Mouse (Mus musculus): Measurements from ENCODE around the gene Med24. TPM values are rescaled to one million over a fixed set of nuclear protein-coding genes. Genes with fewer than 3 reads are reported as not detected.
A peak's percentile ranks its signal among the peaks of the same experiment; 100 is the strongest.

Med24 gene
- 10 to 100 TPM; 45.2 to 52.7 TPM for total RNA-seq (2021)

GRCm38 (mm10) chr11:98729119-98729588, at the start of gene Med24:
Gene Med24 (minus strand): TSS chr11:98729435.
- peak; percentile 81 to 83 for DNase-seq
- intact Hi-C loops (cut with DNase I): no loop called here

- no peak for DNase-seq
Observed at GRCm38 (mm10) chr11:98777888-98778287, 48.7 kb upstream of the Med24 start.

DNA sequence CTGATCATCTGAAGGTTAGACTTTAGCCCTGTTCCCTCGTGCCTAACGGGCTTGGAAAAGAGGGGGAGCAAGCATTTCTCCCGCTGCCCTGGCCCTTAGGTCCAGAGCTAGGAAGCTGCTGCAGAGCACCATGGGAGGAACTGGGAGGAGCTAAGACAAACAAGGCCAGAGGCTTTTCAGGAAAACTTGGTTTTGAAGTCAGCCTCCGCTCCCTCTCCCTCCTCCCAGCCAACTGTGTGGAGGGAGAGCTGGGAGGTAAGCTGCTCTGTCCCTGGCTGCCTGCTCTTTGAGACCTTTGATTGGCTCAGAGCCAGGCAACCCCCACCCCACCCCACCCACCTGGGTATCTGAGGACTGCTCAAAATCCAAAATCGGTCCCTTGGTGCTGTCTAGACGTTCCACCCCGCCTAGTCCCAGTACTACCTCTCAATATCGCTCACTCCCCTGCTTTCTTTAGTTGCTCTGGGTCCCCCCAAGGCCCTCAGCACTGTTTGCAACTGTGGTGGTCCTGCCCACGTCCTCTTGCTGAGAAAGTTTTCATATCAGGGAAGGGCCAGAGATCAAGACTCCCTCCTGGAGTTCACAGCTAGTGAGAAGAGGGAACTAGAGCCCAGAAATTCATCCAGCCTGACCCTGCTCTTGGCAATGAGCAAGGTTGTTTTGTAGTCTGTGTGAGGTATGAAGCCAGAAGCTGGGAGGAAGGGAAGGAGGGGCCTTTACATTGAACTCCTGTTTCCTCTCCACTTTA, 47.8 kb upstream of the Med24 start:
- intact Hi-C loops (cut with DNase I): no loop called here
- peak; percentile 75 to 77 for DNase-seq

More at GRCm38 (mm10) chr11:98777888-98778287, 48.7 kb upstream of the Med24 start:
- intact Hi-C loops (cut with DNase I): no loop called here

DNA sequence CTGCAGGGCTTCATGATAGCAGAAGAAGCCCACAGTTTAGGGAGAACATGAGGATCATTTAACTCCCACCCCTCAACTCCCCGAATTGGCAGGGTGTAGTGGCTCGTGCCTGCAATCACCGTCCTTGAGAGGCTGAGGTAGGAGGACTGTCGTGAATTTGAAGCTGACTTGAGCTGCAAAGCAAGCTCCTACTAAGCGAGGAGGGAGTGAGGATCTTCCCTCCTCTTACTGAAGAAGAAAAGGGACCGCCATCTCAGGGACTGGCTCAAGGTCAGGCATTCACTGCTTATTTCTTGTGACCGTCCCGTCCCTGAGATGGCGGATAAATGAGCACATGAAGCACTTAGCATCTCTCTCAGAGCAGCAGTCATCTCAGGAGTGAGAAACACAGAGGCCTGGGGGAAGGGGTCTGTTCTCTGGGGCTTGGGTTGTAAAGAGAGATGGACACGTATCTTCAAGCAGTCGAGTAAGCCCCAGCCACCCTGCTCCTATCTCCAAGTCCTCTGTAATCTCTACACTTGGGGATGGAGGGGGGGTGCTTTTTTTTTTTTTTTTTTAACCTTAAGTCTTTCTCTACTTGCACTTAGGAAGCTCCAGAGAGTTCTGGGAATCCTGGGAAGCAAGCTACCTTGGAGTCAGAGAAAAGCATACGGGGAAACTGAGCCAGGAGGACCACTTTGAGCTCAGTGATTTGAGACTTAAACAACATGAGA, 47.0 kb upstream of the Med24 start:
- intact Hi-C loops (cut with DNase I): no loop called here
- DNase-seq: no peak

GRCm38 (mm10) chr11:98775348-98776051, 46.3 kb upstream of the Med24 start:
- peak; percentile 98 to 99 for DNase-seq
- intact Hi-C loops (cut with DNase I): loop anchor here (1.0 kb wide), 1 partner anchor 8 kb away; no protein-coding TSS in a partner anchor

DNA sequence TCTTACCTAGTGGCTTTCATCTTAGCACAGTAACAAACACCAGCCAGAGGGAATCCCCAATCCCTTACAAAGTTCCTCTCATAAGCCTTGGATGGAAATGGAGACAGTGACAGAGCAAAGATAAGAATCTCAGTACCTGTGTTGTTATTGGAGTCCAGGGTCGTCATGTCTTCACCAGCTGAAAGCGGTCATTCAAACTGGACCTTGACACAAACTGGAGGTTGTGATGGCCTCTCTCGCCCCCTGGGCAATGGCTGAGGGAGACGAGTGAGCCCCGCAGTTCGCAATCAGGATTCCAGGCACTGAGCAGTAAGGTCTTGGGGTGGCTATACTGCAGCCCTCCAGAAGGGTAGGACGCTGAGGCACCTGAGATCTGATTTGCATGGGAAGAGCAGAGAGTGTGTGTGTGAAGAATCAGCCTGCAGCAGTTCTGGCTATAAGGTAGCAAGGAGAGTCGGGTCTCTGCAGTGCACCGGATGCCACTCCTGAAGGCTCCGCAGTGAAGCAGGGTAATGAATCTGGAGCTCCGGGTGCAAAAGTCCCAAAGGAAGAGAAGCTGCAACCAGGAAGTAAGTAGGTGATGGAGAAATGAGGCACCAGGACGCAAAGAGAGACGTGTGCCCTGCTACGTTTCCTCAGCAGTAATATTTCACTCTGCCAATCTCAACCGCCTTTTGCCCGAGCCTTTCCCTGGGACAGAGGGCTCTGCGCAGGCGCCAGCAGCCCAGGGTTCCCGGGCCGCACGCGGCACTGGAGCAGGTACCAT, 45.5 kb upstream of the Med24 start, which contains the start of gene Nr1d1:
TSS of gene Nr1d1 (minus strand) at position 752 of the 766 bp plus-strand sequence.
- intact Hi-C loops (cut with DNase I): loop anchor here (1.0 kb wide), 1 partner anchor 9 kb away; no protein-coding TSS in a partner anchor

GRCm38 (mm10) chr11:98773635-98774295, 44.5 kb upstream of the Med24 start:
- peak; percentile 99 to 100 for DNase-seq
- intact Hi-C loops (cut with DNase I): loop anchor here (2.0 kb wide), 1 partner anchor 13 kb away; no protein-coding TSS in a partner anchor

More for the DNA sequence above, 45.5 kb upstream of the Med24 start, which contains the start of gene Nr1d1:
- DNase-seq: no peak

- intact Hi-C loops (cut with DNase I): loop anchor here (2.0 kb wide), 1 partner anchor 14 kb away; no protein-coding TSS in a partner anchor
- peak; percentile 65 to 78 for DNase-seq
Observed at GRCm38 (mm10) chr11:98772667-98773171, 43.5 kb upstream of the Med24 start.

GRCm38 (mm10) chr11:98771844-98772525, 42.8 kb upstream of the Med24 start:
- intact Hi-C loops (cut with DNase I): loop anchor here (2.0 kb wide), 1 partner anchor 15 kb away; no protein-coding TSS in a partner anchor
- DNase-seq: peak; percentile 44 to 59

DNA sequence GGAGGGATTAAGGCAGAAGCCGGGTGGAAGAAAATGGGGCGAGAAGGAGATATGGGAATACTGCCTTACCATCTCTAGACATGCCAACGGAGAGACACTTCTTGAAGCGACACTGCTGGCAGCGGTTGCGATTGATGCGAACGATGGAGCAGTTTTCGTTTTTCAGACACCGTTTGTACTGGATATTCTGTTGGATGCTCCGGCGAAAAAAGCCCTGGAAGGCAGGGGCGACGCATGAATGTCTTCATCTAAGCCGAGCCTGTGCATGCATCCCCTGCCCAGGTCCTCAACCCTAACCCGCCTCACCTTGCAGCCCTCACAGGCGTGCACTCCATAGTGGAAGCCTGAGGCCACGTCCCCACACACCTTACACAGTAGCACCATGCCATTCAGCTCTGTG, 41.9 kb upstream of the Med24 start:
- peak; percentile 10 to 34 for DNase-seq
- intact Hi-C loops (cut with DNase I): no loop called here

DNA sequence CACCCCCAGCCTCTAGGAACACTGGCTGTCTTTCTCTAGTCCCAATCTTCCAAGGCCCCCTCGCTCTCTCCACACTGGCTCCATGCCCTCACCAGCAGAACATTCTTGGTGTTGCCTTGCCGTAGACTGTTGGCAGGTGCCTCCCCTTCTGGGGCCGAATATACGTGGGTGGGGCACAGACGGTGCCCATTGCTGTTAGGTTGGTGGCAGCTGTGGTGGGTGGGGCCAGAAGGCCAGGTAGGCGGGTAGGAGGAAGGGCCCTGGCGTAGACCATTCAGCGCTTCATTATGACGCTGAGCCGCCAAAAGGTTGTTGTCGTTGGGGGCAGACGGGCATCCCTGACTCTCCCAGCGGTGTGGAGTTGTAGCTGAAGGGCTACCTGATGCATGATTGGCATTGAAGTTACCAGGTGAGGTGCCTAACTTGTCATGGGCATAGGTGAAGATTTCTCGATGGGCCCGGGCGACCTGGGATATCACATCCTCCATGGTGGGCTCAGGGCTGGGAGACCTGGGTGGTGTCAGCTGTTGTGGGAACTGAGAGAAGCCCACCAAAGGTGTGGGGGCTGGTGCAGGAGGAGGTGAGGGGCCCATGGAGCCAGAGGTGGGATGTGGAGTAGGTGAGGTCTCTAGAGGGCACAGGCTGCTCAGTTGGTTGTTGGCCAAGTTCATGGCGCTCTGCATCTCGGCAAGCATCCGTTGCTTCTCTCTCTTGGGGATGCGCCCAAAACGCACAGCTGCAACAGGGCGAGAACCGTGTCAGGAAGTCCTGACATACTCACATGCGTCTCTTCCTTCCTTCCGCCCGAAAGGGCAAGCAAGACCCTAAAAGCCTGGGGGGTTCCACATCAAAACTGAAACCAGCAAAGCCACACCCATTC, 41.1 kb upstream of the Med24 start:
- intact Hi-C loops (cut with DNase I): loop anchor here (1.0 kb wide), 1 partner anchor 26 kb away; no protein-coding TSS in a partner anchor
- DNase-seq: peak; percentile 18 to 49

DNA sequence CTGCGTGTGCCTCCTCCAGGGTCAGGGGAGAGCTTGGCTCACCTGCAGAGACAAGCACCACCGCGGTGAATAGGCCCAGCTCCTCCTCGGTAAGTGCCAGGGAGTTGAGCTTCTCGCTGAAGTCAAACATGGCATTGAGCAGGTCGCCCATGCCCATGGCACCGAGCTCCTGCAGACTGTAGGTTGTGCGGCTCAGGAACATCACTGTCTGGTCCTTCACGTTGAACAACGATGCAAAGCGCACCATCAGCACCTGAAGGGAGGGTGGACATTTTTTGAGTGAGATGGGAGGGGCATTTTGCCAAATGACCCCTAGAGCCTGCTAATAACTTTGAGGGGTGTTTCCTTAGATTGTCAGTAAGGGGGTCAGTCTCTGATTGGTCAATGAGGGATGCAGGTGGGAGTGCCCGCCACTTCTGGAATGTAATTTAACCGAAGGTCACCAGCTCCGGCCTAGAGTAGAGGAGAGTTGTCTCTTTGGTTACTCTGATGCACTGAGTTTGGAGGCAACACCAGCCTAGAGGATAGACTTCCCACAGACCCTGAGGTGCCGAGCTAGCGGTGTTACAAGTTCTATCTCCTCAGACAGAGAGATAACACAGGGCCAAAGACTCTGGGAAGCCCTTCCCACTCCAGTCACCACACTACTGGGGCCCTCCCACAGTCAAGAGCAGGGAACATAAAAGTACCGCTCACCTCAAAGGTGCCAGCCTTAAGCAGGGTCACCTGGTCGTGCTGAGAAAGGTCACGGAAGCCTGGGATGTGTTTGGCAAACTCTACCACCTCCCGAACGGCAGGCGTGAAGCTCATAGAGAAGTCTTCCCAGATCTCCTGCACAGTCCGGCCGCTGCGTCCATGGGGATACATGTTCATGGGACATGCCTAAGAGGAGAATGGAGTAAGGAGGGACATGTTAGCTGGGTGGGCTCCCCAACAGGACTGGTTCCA, 40.0 kb upstream of the Med24 start:
- peak; percentile 17 to 31 for DNase-seq
- intact Hi-C loops (cut with DNase I): no loop called here

GRCm38 (mm10) chr11:98768127-98769006, 39.1 kb upstream of the Med24 start:
- DNase-seq: peak; percentile 40 to 63
- intact Hi-C loops (cut with DNase I): no loop called here

GRCm38 (mm10) chr11:98767713-98768112, 38.5 kb upstream of the Med24 start:
- intact Hi-C loops (cut with DNase I): no loop called here
- peak in 1 of 2 experiments; percentile 6 for DNase-seq

DNA sequence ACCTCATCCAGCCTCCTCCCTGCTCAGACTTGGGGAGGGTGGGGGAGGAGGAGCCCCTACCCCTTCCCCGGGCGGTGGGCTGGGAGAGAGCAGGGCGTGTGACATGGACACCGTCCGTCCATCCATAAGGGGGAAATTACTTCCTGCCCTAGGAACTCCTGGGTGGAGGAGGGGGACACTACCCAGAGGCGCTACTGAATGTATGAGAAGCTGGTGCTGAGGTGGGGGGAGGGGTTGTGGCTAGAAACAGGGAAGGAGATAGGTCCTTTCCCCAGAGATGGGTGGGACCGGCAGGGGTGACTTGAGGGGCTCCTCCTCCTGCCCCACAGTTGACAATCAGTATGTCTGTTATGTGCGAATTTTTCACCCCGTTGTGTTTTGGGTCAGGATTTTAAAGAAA, 38.0 kb upstream of the Med24 start:
- DNase-seq: peak; percentile 46 to 65
- intact Hi-C loops (cut with DNase I): no loop called here

Measured in heart, postnatal 36 days (tissue).